ENCODE assay signal across 8 mouse cellular contexts in the genomic region with DNA sequence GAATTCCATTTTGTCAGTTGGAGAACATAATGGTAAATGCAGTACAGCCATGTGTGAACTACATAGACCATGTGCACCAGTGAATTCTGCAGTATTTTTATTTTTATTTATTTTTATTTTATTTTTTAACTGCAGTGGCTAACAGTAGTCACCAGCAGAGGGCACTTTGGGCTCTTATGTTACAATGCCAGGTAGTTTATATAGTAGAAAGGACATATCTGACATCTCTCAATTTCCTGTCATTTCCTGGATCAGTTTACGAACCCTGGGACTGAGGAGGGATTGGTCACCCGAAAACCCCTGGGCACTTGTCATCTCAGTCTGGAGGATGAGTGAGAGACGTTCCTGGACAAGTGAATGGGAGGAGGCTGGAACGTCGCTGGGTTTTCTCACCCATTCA. TPM values are rescaled to one million over a fixed set of nuclear protein-coding genes. Genes with fewer than 3 reads are reported as not detected.
DNase-seq lines count a peak whose midpoint lies in the region; ATAC-seq lines count a peak whose summit lies in the region.

No protein-coding gene starts in this region.

- ATAC-seq in monocyte, adult 5-6 weeks (replicated peaks; ENCODE audit: insufficient number of reproducible peaks, low FRiP score, low TSS enrichment, poor library complexity, severe bottlenecking) = no peak

- DNase-seq in layer of hippocampus, adult 18-20 months (ENCODE audit: low spot score in 2 of 2) = peak; percentile 5 to 56
- DNase-seq in layer of hippocampus, adult 9-10 months (ENCODE audit: low spot score) = no peak
- peak; percentile 31 for DNase-seq in brain, adult 2 months (ENCODE audit: low read depth, low spot score)
- peak; percentile 3 to 35 for DNase-seq in frontal cortex, postnatal 36 days (ENCODE audit: low spot score in 2 of 2)
- peak; percentile 39 for DNase-seq in lung, postnatal 36 days
- DNase-seq in spleen, adult 12 weeks (ENCODE audit: low spot score) = no peak
- no peak for DNase-seq in adrenal gland, postnatal 14 days

RNA-seq across cellular contexts. Expression of a gene that starts 52.4 kb away (rescaled TPM):
- total RNA-seq in layer of hippocampus, adult 18-20 months (2021) = 10 to 100 TPM; 73.2 to 75.4 TPM
- total RNA-seq in monocyte, adult 5-6 weeks (2017) = 5.8 to 20.7 TPM (median 9.2 TPM) in 3 replicates
- total RNA-seq in adrenal gland, postnatal 14 days (2021) = 43.1 and 44.6 TPM in 2 replicates

Comparison
In these comparisons a context has a peak if more than half of its experiments do, and no peak if none do; other contexts are left out.
1. DNase-seq: peak in layer of hippocampus, adult 18-20 months (2 of 2), brain, adult 2 months (single experiment), frontal cortex, postnatal 36 days (2 of 2) and lung, postnatal 36 days (single experiment); none in layer of hippocampus, adult 9-10 months (single experiment), spleen, adult 12 weeks (single experiment) and adrenal gland, postnatal 14 days (single experiment).